Mouse (Mus musculus): ENCODE measurements at regions not wholly inside any gene's neighbourhood (a gene's known extent, or its start where the extent isn't known, plus 50 kb on each side); places are given as distances from the start of the nearest gene placed in this dataset.
"Not testable (repeated sequence)": the region's sequence is repeated elsewhere in the genome, so short reads cannot be mapped to it uniquely, and the experiment has no call there.

- DNase-seq (ENCODE audit: low spot score in 2 of 2), result no peak
These were observed 51.7 kb upstream of the Fam174b start for GRCm38 (mm10) chr7:73688451-73688850.

- DNase-seq (ENCODE audit: low spot score in 2 of 2), result not testable (repeated sequence)
These were observed 53.9 kb upstream of the Fam174b start for GRCm38 (mm10) chr7:73686245-73686644.

GRCm38 (mm10) chr7:73682756-73683155 is 57.3 kb upstream of the Fam174b start:
- DNase-seq (ENCODE audit: low spot score in 2 of 2), result no peak

- no peak for DNase-seq (ENCODE audit: low spot score in 2 of 2)
These were observed 69.5 kb upstream of the Fam174b start for GRCm38 (mm10) chr7:73670598-73670997.

GRCm38 (mm10) chr7:73668791-73669190 is 71.3 kb upstream of the Fam174b start:
- DNase-seq (ENCODE audit: low spot score in 2 of 2), result no peak

- no peak for DNase-seq (ENCODE audit: low spot score in 2 of 2)
These were observed 73.0 kb upstream of the Fam174b start for GRCm38 (mm10) chr7:73666921-73667675.

GRCm38 (mm10) chr7:73664962-73665361 is 75.1 kb upstream of the Fam174b start:
- DNase-seq (ENCODE audit: low spot score in 2 of 2), result no peak

GRCm38 (mm10) chr7:73662536-73662935 is 77.6 kb upstream of the Fam174b start:
- no peak for DNase-seq (ENCODE audit: low spot score in 2 of 2)

GRCm38 (mm10) chr7:73661901-73662300 is 78.2 kb upstream of the Fam174b start:
- DNase-seq (ENCODE audit: low spot score in 2 of 2), result no peak

- no peak for DNase-seq (ENCODE audit: low spot score in 2 of 2)
These were observed 80.6 kb upstream of the Fam174b start for GRCm38 (mm10) chr7:73659551-73659950.

- DNase-seq (ENCODE audit: low spot score in 2 of 2), result no peak
These were observed 82.8 kb upstream of the Fam174b start for GRCm38 (mm10) chr7:73657283-73657682.

- DNase-seq (ENCODE audit: low spot score in 2 of 2), result not testable (repeated sequence)
These were observed 83.7 kb upstream of the Fam174b start for GRCm38 (mm10) chr7:73656424-73656795.

GRCm38 (mm10) chr7:73655787-73656423 is 84.2 kb upstream of the Fam174b start:
- DNase-seq (ENCODE audit: low spot score in 2 of 2), result peak; percentile 68 to 90

- peak in 1 of 2 experiments; percentile 34 for DNase-seq (ENCODE audit: low spot score in 2 of 2)
These were observed 85.8 kb upstream of the Fam174b start for GRCm38 (mm10) chr7:73654193-73654871.

GRCm38 (mm10) chr7:73650909-73651308 is 89.2 kb upstream of the Fam174b start:
- no peak for DNase-seq (ENCODE audit: low spot score in 2 of 2)

GRCm38 (mm10) chr7:73648010-73648409 is 92.1 kb upstream of the Fam174b start:
- peak; percentile 61 to 83 for DNase-seq (ENCODE audit: low spot score in 2 of 2)

GRCm38 (mm10) chr7:73647140-73647539 is 93.0 kb upstream of the Fam174b start:
- no peak for DNase-seq (ENCODE audit: low spot score in 2 of 2)

- no peak for DNase-seq (ENCODE audit: low spot score in 2 of 2)
These were observed 93.4 kb upstream of the Fam174b start for GRCm38 (mm10) chr7:73646711-73647110.

- DNase-seq (ENCODE audit: low spot score in 2 of 2), result no peak
These were observed 95.7 kb upstream of the Fam174b start for GRCm38 (mm10) chr7:73644362-73644904.

- DNase-seq (ENCODE audit: low spot score in 2 of 2), result no peak
These were observed 96.1 kb upstream of the Fam174b start for GRCm38 (mm10) chr7:73643993-73644335.

GRCm38 (mm10) chr7:73643306-73643992 is 96.7 kb upstream of the Fam174b start:
- DNase-seq (ENCODE audit: low spot score in 2 of 2), result no peak

- no peak for DNase-seq (ENCODE audit: low spot score in 2 of 2)
These were observed 98.6 kb upstream of the Chd2 start for GRCm38 (mm10) chr7:73640194-73640593.

Data from cerebellum, postnatal 4 days (tissue).